Mouse (Mus musculus) frontal cortex, postnatal 14 days (tissue): ENCODE results near the gene Gm10803.

Experiments
- DNase-seq, 2 experiments: peaks; one replicate each; pipeline ENCODE4 v3.0.0; 2022; ENCODE audit warnings: low spot score in 2 of 2

Gene Gm10803

GRCm38 (mm10) chr2:93592164-93592790, 31.9 kb downstream of the Gm10803 start:
- no peak for DNase-seq

- DNase-seq = no peak
Measured at GRCm38 (mm10) chr2:93593121-93593520, 32.8 kb downstream of the Gm10803 start.

- DNase-seq = no peak
Measured at GRCm38 (mm10) chr2:93597145-93597544, 36.8 kb downstream of the Gm10803 start.

GRCm38 (mm10) chr2:93599731-93600130, 39.4 kb downstream of the Gm10803 start:
- DNase-seq = peak; percentile 13 to 34

GRCm38 (mm10) chr2:93604601-93605285, 44.4 kb downstream of the Gm10803 start:
- DNase-seq = no peak

GRCm38 (mm10) chr2:93608800-93609199, 48.4 kb downstream of the Gm10803 start:
- DNase-seq = no peak

GRCm38 (mm10) chr2:93613020-93613419, 52.7 kb downstream of the Gm10803 start:
- no peak for DNase-seq
